Mouse (Mus musculus) hindbrain, embryonic 11.5 days (tissue): ENCODE measurements at regions not wholly inside any gene's neighbourhood (a gene's known extent, or its start where the extent isn't known, plus 50 kb on each side); places are given as distances from the start of the nearest gene placed in this dataset.

Source experiments
- ATAC-seq: fragments of 200-750 bp; cut with Nextera tagmentation; 2 replicates; pipeline ENCODE4 v1.8.0; 2017; ENCODE audit warnings: mild to moderate bottlenecking, moderate TSS enrichment, moderate library complexity; ENCODE audit not compliant: low FRiP score
- DNase-seq: peaks from one replicate; pipeline ENCODE4 v3.0.0-alpha.2; 2015; ENCODE audit warnings: low spot score
- H3K27ac ChIP-seq: fragments of 300-500 bp; sonication (generic); 2 replicates; pipeline ENCODE4 v1.5.1; 2014; ENCODE audit warnings: mild to moderate bottlenecking, low read depth, low read length
- H3K27me3 ChIP-seq: fragments of 300-500 bp; sonication (generic); 2 replicates; pipeline ENCODE4 v1.6.1; 2014; ENCODE audit warnings: mild to moderate bottlenecking, low read length, moderate library complexity, mixed read lengths; ENCODE audit not compliant: control insufficient read depth, insufficient read depth
- H3K36me3 ChIP-seq: fragments of 300-500 bp; sonication (generic); 2 replicates; pipeline ENCODE4 v1.6.1; 2014; ENCODE audit warnings: mild to moderate bottlenecking, low read length, moderate library complexity, mixed read lengths; ENCODE audit not compliant: control insufficient read depth, insufficient read depth
- H3K4me1 ChIP-seq: fragments of 300-500 bp; sonication (generic); replicated peaks from 2 replicates; pipeline ENCODE4 v1.6.1; 2014; ENCODE audit warnings: low read length, mixed read lengths; ENCODE audit not compliant: control insufficient read depth, insufficient read depth
- H3K4me2 ChIP-seq: fragments of 300-500 bp; sonication (generic); replicated peaks from 2 replicates; pipeline ENCODE4 v1.6.1; 2014; ENCODE audit warnings: mild to moderate bottlenecking, low read depth, low read length
- H3K4me3 ChIP-seq: fragments of 300-500 bp; sonication (generic); 2 replicates; pipeline ENCODE4 v1.5.1; 2014; ENCODE audit warnings: low read depth, low read length
- H3K9ac ChIP-seq: fragments of 300-500 bp; sonication (generic); 2 replicates; pipeline ENCODE4 v1.6.1; 2014; ENCODE audit warnings: low read depth, low read length
- H3K9me3 ChIP-seq: fragments of 300-500 bp; sonication (generic); 2 replicates; pipeline ENCODE4 v1.6.1; 2016; ENCODE audit warnings: low read length; ENCODE audit not compliant: control insufficient read depth
- whole genome bisulfite sequencing: fragments of 180-500 bp; shearing (Covaris S2); extraction: QIAGEN DNeasy Blood & Tissue Kit; methylation state at CpG from one replicate; pipeline ENCODE4 v1.1.7; 2014; 5-methylcytosine and 5-hydroxymethylcytosine counted together

GRCm38 (mm10) chr2:40342579-40342978 lies 1116.3 kb upstream of the Ppp6c start:
- no peak for ATAC-seq
- Histone ChIP-seq H3K36me3 (no peaks in the 10 kb centered on the region), H3K4me3 (no peak overlapping the region), H3K27me3 (no peaks in the 10 kb centered on the region), H3K27ac (no peak overlapping the region), H3K9me3 (no peaks in the 10 kb centered on the region), H3K4me2 (no peak overlapping the region), H3K4me1 (no peaks in the 10 kb centered on the region), H3K9ac (no peak overlapping the region)
- WGBS, result 88% methylated on average over 1 of the region's 1 CpGs
- no peak for DNase-seq

GRCm38 (mm10) chr2:40332294-40332874 lies 1106.1 kb upstream of the Ppp6c start:
- no peaks in the 10 kb centered on the region for H3K9me3 ChIP-seq
- no peak overlapping the region for H3K4me3 ChIP-seq
- H3K27ac ChIP-seq, result no peak overlapping the region
- DNase-seq, result peak; percentile 6
- no peaks in the 10 kb centered on the region for H3K27me3 ChIP-seq
- no peak overlapping the region for H3K4me2 ChIP-seq
- H3K4me1 ChIP-seq, result no peaks in the 10 kb centered on the region
- H3K9ac ChIP-seq, result no peak overlapping the region
- ATAC-seq, result peak; percentile 84
- H3K36me3 ChIP-seq, result no peaks in the 10 kb centered on the region

GRCm38 (mm10) chr2:40321506-40321905 lies 1095.3 kb upstream of the Ppp6c start:
- H3K27me3 ChIP-seq, result no peaks in the 10 kb centered on the region
- no peak overlapping the region for H3K4me3 ChIP-seq
- no peak for DNase-seq
- no peak overlapping the region for H3K9ac ChIP-seq
- 35% methylated on average over 2 of the region's 2 CpGs for WGBS
- no peaks in the 10 kb centered on the region for H3K9me3 ChIP-seq
- ATAC-seq, result no peak
- H3K27ac ChIP-seq, result no peak overlapping the region
- no peaks in the 10 kb centered on the region for H3K4me1 ChIP-seq
- no peak overlapping the region for H3K4me2 ChIP-seq
- H3K36me3 ChIP-seq, result no peaks in the 10 kb centered on the region

- 72% methylated on average over 3 of the region's 3 CpGs for WGBS
- no peak for DNase-seq
Observed at GRCm38 (mm10) chr2:40320710-40321441, 1094.6 kb upstream of the Ppp6c start.

More at GRCm38 (mm10) chr2:40320710-40321441, 1094.6 kb upstream of the Ppp6c start:
- H3K36me3 ChIP-seq, result no peaks in the 10 kb centered on the region
- no peak overlapping the region for H3K27ac ChIP-seq
- H3K27me3 ChIP-seq, result no peaks in the 10 kb centered on the region
- H3K9me3 ChIP-seq, result no peaks in the 10 kb centered on the region
- no peak overlapping the region for H3K9ac ChIP-seq
- ATAC-seq, result no peak; the same call in 1 of the 2 replicates
- no peak overlapping the region for H3K4me2 ChIP-seq
- no peaks in the 10 kb centered on the region for H3K4me1 ChIP-seq
- H3K4me3 ChIP-seq, result no peak overlapping the region
